Mouse (Mus musculus) gastrocnemius, postnatal 10 days (tissue): Measurements from ENCODE around the gene Rufy1. TPM values are rescaled to one million over a fixed set of nuclear protein-coding genes. Genes with fewer than 3 reads are reported as not detected.

Experiments used
- DNase-seq: peaks from one replicate; pipeline ENCODE4 v3.0.0; 2021; ENCODE audit warnings: mixed read lengths
- total RNA-seq, 2 experiments: library from RNA; stranded (reverse); gene quantifications; 2 replicates each; pipeline ENCODE4 v1.2.3; 2021

Rufy1 gene
- total RNA-seq, 2 experiments from 2014 or later = 21.1 to 21.7 TPM

GRCm38 (mm10) chr11:50426056-50426455, 4.9 kb downstream of the Rufy1 start:
- no peak for DNase-seq

GRCm38 (mm10) chr11:50421934-50422780, 8.8 kb downstream of the Rufy1 start:
- DNase-seq = no peak

- DNase-seq = no peak
These were observed 9.5 kb downstream of the Rufy1 start for GRCm38 (mm10) chr11:50421461-50421860.

GRCm38 (mm10) chr11:50417856-50418255, 13.1 kb downstream of the Rufy1 start:
- no peak for DNase-seq

GRCm38 (mm10) chr11:50415563-50416241, 15.2 kb downstream of the Rufy1 start:
- no peak for DNase-seq

GRCm38 (mm10) chr11:50407235-50407634, 23.7 kb downstream of the Rufy1 start:
- DNase-seq = no peak

- DNase-seq = peak; percentile 44
These were observed 27.4 kb downstream of the Rufy1 start for GRCm38 (mm10) chr11:50403367-50404014.

- no peak for DNase-seq
These were observed 28.4 kb downstream of the Rufy1 start for GRCm38 (mm10) chr11:50402481-50402880.

- no peak for DNase-seq
These were observed 32.1 kb downstream of the Rufy1 start for GRCm38 (mm10) chr11:50398803-50399202.

- no peak for DNase-seq
These were observed 33.6 kb downstream of the Rufy1 start for GRCm38 (mm10) chr11:50397316-50397715.

- DNase-seq = no peak
These were observed 34.1 kb downstream of the Rufy1 start for GRCm38 (mm10) chr11:50396766-50397307.

GRCm38 (mm10) chr11:50394731-50395130, 36.2 kb downstream of the Rufy1 start:
- DNase-seq = no peak

- no peak for DNase-seq
These were observed 37.6 kb downstream of the Rufy1 start for GRCm38 (mm10) chr11:50393306-50393705.

- no peak for DNase-seq
These were observed 39.5 kb downstream of the Rufy1 start for GRCm38 (mm10) chr11:50391272-50391960.

GRCm38 (mm10) chr11:50389616-50390015, 41.3 kb downstream of the Rufy1 start:
- no peak for DNase-seq

GRCm38 (mm10) chr11:50389011-50389410, 41.9 kb downstream of the Rufy1 start:
- no peak for DNase-seq

- DNase-seq = no peak
These were observed 42.6 kb downstream of the Rufy1 start for GRCm38 (mm10) chr11:50388217-50388929.

GRCm38 (mm10) chr11:50387697-50388096, 43.2 kb downstream of the Rufy1 start:
- DNase-seq = no peak

- DNase-seq = no peak
These were observed 43.7 kb downstream of the Rufy1 start for GRCm38 (mm10) chr11:50387167-50387679.

- no peak for DNase-seq
These were observed 49.6 kb downstream of the Rufy1 start for GRCm38 (mm10) chr11:50381311-50381710.
